Mouse (Mus musculus) intestine, embryonic 14.5 days (tissue): ENCODE data around the gene Inip. TPM values are rescaled to one million over a fixed set of nuclear protein-coding genes. Genes with fewer than 3 reads are reported as not detected.

Experiments used
- ATAC-seq: fragments of 200-750 bp; cut with Nextera tagmentation; replicated peaks from 2 replicates; pipeline ENCODE4 v1.8.0; 2017; ENCODE audit warnings: low read depth, moderate number of reproducible peaks, moderate TSS enrichment, moderate library complexity; ENCODE audit not compliant: low FRiP score, low TSS enrichment
- DNase-seq: peaks from one replicate; pipeline ENCODE4 v3.0.0-alpha.2; 2018; ENCODE audit warnings: low spot score
- H3K27ac ChIP-seq: fragments of 300-500 bp; sonication (generic); 2 replicates; pipeline ENCODE4 v1.5.1; 2014; ENCODE audit warnings: low read depth, mild to moderate bottlenecking, control low read depth
- H3K27me3 ChIP-seq: fragments of 300-500 bp; sonication (generic); replicated peaks from 2 replicates; pipeline ENCODE4 v1.6.1; 2014; ENCODE audit warnings: low read length, control low read depth; ENCODE audit not compliant: control insufficient read depth, insufficient read depth
- H3K36me3 ChIP-seq: fragments of 300-500 bp; sonication (generic); 2 replicates; pipeline ENCODE4 v1.6.1; 2014; ENCODE audit warnings: low read length, control low read depth; ENCODE audit not compliant: control insufficient read depth, insufficient read depth
- H3K4me1 ChIP-seq: fragments of 300-500 bp; sonication (generic); replicated peaks from 2 replicates; pipeline ENCODE4 v1.6.1; 2014; ENCODE audit warnings: low read length, control low read depth, mixed read lengths; ENCODE audit not compliant: control insufficient read depth, insufficient read depth
- H3K4me2 ChIP-seq: fragments of 300-500 bp; sonication (generic); 2 replicates; pipeline ENCODE4 v1.6.1; 2014; ENCODE audit warnings: low read length
- H3K4me3 ChIP-seq: fragments of 300-500 bp; sonication (generic); 2 replicates; pipeline ENCODE4 v1.5.1; 2014; ENCODE audit warnings: low read depth, low read length, control low read depth, mixed read lengths
- H3K9ac ChIP-seq: fragments of 300-500 bp; sonication (generic); 2 replicates; pipeline ENCODE4 v1.6.1; 2014; ENCODE audit warnings: mild to moderate bottlenecking, low read length
- H3K9me3 ChIP-seq: fragments of 300-500 bp; sonication (generic); 2 replicates; pipeline ENCODE4 v1.6.1; 2016; ENCODE audit warnings: low read length, control low read depth; ENCODE audit not compliant: control insufficient read depth
- WGBS: fragments of 180-500 bp; shearing (Covaris S2); extraction: QIAGEN DNeasy Blood & Tissue Kit; methylation state at CpG from one replicate; pipeline ENCODE4 v1.1.7; 2014; 5-methylcytosine and 5-hydroxymethylcytosine counted together
- polyA plus RNA-seq: library from polyadenylated mRNA; unstranded; fragments of >200 nt; fragmentation: Nextera tagmentation; extraction: Ambion mirVana; gene quantifications from 2 replicates; pipeline ENCODE4 v1.2.1, GENCODE M21; 2014

Gene Inip
- polyA plus RNA-seq, 1 experiment from 2014 or later, result 55.1 TPM

DNA sequence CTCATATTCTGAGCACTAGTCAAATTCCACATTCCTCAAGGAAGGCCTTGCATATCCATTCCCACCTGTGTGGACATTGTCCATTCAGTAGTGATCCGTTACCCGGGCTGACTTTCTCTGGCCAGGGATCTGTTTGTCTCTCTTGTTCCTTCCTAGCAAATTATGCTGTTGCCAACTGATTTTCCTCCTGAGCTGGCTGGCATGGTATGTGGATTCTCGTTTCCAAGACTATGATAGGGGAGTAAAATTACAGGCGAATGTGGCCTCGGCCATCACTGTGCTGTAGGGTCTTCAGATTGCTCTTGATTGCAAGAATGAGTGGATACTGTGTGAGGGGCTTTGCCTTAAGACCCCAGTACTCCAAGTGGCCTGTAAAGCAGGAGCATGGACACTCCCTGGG is 25.0 kb upstream of the Inip start:
- ATAC-seq, result no peak
- H3K4me3 ChIP-seq, result no peak overlapping the region
- WGBS, result 92% methylated on average over 5 of the region's 5 CpGs
- no peaks in the 10 kb centered on the region for H3K27me3 ChIP-seq
- H3K36me3 ChIP-seq, result no peaks in the 10 kb centered on the region
- DNase-seq, result no peak
- H3K9me3 ChIP-seq, result no peaks in the 10 kb centered on the region
- no peaks in the 10 kb centered on the region for H3K4me1 ChIP-seq
- no peak overlapping the region for H3K27ac ChIP-seq
- no peak overlapping the region for H3K9ac ChIP-seq
- H3K4me2 ChIP-seq, result no peak overlapping the region

DNA sequence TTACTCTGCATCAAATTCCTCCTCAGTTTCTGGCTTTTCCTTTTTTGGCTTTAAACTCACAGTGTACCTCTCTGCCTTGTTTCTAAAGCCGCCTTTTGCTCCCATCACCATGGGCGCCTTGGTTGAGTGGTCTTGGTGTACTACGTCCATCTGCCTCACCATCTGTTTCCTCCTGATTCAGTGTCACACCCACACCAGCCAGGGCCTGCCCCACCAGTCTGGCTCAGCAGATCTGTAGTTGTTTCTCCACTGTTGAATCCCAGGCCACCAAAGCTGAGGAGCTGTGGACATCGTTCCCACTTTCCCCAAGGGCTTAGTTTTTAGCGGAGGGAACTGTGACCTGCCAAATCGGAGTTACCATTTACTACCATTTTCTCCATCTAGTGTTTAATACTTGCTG is 24.2 kb upstream of the Inip start:
- ATAC-seq, result no peak
- Histone ChIP-seq H3K4me3 (no peak overlapping the region), H3K9ac (no peak overlapping the region), H3K4me2 (no peak overlapping the region), H3K27ac (no peak overlapping the region), H3K27me3 (no peaks in the 10 kb centered on the region), H3K36me3 (no peaks in the 10 kb centered on the region), H3K4me1 (no peaks in the 10 kb centered on the region), H3K9me3 (no peaks in the 10 kb centered on the region)
- 87% methylated on average over 6 of the region's 6 CpGs for WGBS
- no peak for DNase-seq

- no peaks in the 10 kb centered on the region for H3K9me3 ChIP-seq
- H3K9ac ChIP-seq, result no peak overlapping the region
- WGBS, result 84% methylated on average over 5 of the region's 5 CpGs
- H3K4me3 ChIP-seq, result no peak overlapping the region
- no peaks in the 10 kb centered on the region for H3K36me3 ChIP-seq
- H3K27ac ChIP-seq, result no peak overlapping the region
- no peak overlapping the region for H3K4me2 ChIP-seq
- no peaks in the 10 kb centered on the region for H3K4me1 ChIP-seq
- no peak for DNase-seq
- ATAC-seq, result no peak
- H3K27me3 ChIP-seq, result no peaks in the 10 kb centered on the region
These were observed 23.5 kb upstream of the Inip start for GRCm38 (mm10) chr4:59824860-59825259.

GRCm38 (mm10) chr4:59823470-59823869 is 22.1 kb upstream of the Inip start:
- H3K36me3 ChIP-seq, result no peaks in the 10 kb centered on the region
- no peak; the same call in 1 of the 2 replicates for ATAC-seq

GRCm38 (mm10) chr4:59822119-59822518 is 20.7 kb upstream of the Inip start:
- H3K4me1 ChIP-seq, result 0 out of 2 replicates have a peak, but pooled peaks cover 4% of the 10 kb centered on the region
- H3K36me3 ChIP-seq, result no peaks in the 10 kb centered on the region
- H3K4me3 ChIP-seq, result no peak overlapping the region
- no peaks in the 10 kb centered on the region for H3K9me3 ChIP-seq
- no peak for DNase-seq
- H3K4me2 ChIP-seq, result no peak overlapping the region
- ATAC-seq, result no peak
- H3K27ac ChIP-seq, result no peak overlapping the region
- no peak overlapping the region for H3K9ac ChIP-seq
- H3K27me3 ChIP-seq, result no peaks in the 10 kb centered on the region
- 74% methylated on average over 4 of the region's 4 CpGs for WGBS

More at GRCm38 (mm10) chr4:59823470-59823869, 22.1 kb upstream of the Inip start:
- Histone ChIP-seq H3K27ac (no peak overlapping the region), H3K4me3 (no peak overlapping the region), H3K9ac (no peak overlapping the region), H3K9me3 (no peaks in the 10 kb centered on the region), H3K27me3 (no peaks in the 10 kb centered on the region), H3K4me2 (no peak overlapping the region), H3K4me1 (0 out of 2 replicates have a peak, but pooled peaks cover 4% of the 10 kb centered on the region)
- no peak for DNase-seq
- 39% methylated on average over 7 of the region's 7 CpGs for WGBS

- Histone ChIP-seq H3K9ac (no peak overlapping the region), H3K27ac (no peak overlapping the region)
- 100% methylated on average over 1 of the region's 1 CpGs for WGBS
These were observed 20.1 kb upstream of the Inip start for GRCm38 (mm10) chr4:59821516-59821915.

GRCm38 (mm10) chr4:59819477-59820022 is 18.2 kb upstream of the Inip start:
- Histone ChIP-seq H3K4me3 (no peak overlapping the region), H3K27me3 (no peaks in the 10 kb centered on the region), H3K36me3 (no peaks in the 10 kb centered on the region), H3K9ac (no peak overlapping the region), H3K9me3 (no peaks in the 10 kb centered on the region), H3K4me1 (0 out of 2 replicates have a peak, but pooled peaks cover 4% of the 10 kb centered on the region), H3K4me2 (no peak overlapping the region), H3K27ac (no peak overlapping the region)
- 73% methylated on average over 12 of the region's 12 CpGs for WGBS
- ATAC-seq, result no peak
- no peak for DNase-seq

More at GRCm38 (mm10) chr4:59821516-59821915, 20.1 kb upstream of the Inip start:
- DNase-seq (no peak), ATAC-seq (no peak)
- Histone ChIP-seq H3K4me1 (0 out of 2 replicates have a peak, but pooled peaks cover 4% of the 10 kb centered on the region), H3K9me3 (no peaks in the 10 kb centered on the region), H3K4me3 (no peak overlapping the region), H3K36me3 (no peaks in the 10 kb centered on the region), H3K27me3 (no peaks in the 10 kb centered on the region), H3K4me2 (no peak overlapping the region)

- H3K36me3 ChIP-seq, result no peaks in the 10 kb centered on the region
These were observed 17.7 kb upstream of the Inip start for GRCm38 (mm10) chr4:59819054-59819472.

GRCm38 (mm10) chr4:59818498-59818897 is 17.1 kb upstream of the Inip start:
- no peak for ATAC-seq
- no peak overlapping the region for H3K27ac ChIP-seq

More at GRCm38 (mm10) chr4:59819054-59819472, 17.7 kb upstream of the Inip start:
- no peak overlapping the region for H3K27ac ChIP-seq
- WGBS, result 78% methylated on average over 7 of the region's 7 CpGs
- 0 out of 2 replicates have a peak, but pooled peaks cover 4% of the 10 kb centered on the region for H3K4me1 ChIP-seq
- no peaks in the 10 kb centered on the region for H3K27me3 ChIP-seq
- H3K9me3 ChIP-seq, result no peaks in the 10 kb centered on the region
- no peak overlapping the region for H3K4me2 ChIP-seq
- H3K4me3 ChIP-seq, result no peak overlapping the region
- no peak overlapping the region for H3K9ac ChIP-seq
- DNase-seq (no peak), ATAC-seq (no peak)

More at GRCm38 (mm10) chr4:59818498-59818897, 17.1 kb upstream of the Inip start:
- WGBS, result 90% methylated on average over 10 of the region's 10 CpGs
- H3K4me2 ChIP-seq, result no peak overlapping the region
- H3K9me3 ChIP-seq, result no peaks in the 10 kb centered on the region
- H3K36me3 ChIP-seq, result no peaks in the 10 kb centered on the region
- DNase-seq, result no peak
- no peak overlapping the region for H3K4me3 ChIP-seq
- H3K9ac ChIP-seq, result no peak overlapping the region
- H3K27me3 ChIP-seq, result no peaks in the 10 kb centered on the region
- H3K4me1 ChIP-seq, result 0 out of 2 replicates have a peak, but pooled peaks cover 4% of the 10 kb centered on the region
